Mouse (Mus musculus) right cerebral cortex, adult 18-20 months (tissue): ENCODE measurements at regions not wholly inside any gene's neighbourhood (a gene's known extent, or its start where the extent isn't known, plus 50 kb on each side); places are given as distances from the start of the nearest gene placed in this dataset.
A peak's percentile ranks its signal among the peaks of the same experiment; 100 is the strongest.

Experiments
- DNase-seq: peaks from one replicate; pipeline ENCODE4 v3.0.0; 2022; ENCODE audit warnings: mixed read lengths

- DNase-seq, result no peak
Measured at GRCm38 (mm10) chr11:109039060-109039791, 104.9 kb downstream of the E030025P04Rik start.

DNA sequence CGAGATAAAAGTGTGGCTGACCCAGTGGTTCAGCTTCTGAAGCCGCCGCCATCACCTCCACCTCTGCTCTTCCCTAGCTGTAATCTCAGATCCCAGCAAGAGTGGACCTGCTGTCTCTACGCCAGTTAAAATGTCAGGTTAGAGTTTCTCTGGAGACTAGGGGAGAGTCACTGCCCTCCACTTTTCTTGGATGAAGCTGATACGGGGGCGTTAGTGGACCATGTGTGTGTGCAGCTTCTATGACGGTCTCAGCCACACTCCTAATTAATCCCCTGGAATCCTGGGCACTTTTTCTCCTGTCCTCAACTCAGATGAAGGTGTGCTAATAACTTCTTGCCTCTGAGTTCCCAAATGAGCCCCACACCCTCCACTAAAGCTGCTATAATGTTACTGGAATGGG is 106.0 kb downstream of the E030025P04Rik start:
- DNase-seq, result no peak

DNA sequence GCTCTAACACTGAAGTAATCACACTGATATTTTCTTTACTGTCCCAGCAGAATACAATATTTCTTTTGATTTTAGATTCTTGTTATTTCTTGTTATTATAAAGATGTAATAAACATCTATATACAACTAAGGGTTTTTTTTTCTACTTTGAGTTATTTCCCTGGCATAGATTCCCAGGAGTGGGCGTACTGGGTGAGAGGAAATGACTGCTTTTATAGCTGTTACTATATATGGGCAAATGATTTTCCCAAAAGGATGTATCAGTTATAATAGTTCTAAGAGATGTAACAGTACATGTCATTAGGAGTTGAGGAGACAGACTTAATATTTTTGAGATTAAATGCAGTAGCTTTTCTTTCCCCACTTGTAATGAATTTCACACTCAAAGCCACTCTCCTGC is 109.6 kb downstream of the E030025P04Rik start:
- peak; percentile 12 for DNase-seq

GRCm38 (mm10) chr11:109034072-109034471 is 110.1 kb downstream of the E030025P04Rik start:
- DNase-seq, result no peak

DNA sequence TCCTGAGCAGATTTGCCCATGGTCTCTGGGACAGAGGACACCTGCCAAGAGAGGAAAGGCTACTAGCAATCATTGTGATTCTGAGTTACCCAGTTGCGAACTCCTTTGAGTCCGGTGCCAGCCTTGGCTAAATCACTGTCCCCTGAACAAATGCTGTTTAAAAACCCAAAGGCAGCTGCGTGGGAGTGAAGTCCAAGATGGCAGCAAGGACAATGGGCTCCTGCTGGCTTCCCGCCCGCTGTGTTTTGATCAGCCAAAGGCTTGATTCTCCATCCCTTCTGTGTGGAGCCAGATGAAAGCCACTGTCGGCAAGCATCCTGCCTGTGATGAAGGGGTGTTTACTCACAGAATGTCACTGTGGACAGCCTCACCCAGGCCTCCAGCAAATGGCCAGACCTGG is 111.4 kb downstream of the E030025P04Rik start:
- DNase-seq, result peak; percentile 44

DNA sequence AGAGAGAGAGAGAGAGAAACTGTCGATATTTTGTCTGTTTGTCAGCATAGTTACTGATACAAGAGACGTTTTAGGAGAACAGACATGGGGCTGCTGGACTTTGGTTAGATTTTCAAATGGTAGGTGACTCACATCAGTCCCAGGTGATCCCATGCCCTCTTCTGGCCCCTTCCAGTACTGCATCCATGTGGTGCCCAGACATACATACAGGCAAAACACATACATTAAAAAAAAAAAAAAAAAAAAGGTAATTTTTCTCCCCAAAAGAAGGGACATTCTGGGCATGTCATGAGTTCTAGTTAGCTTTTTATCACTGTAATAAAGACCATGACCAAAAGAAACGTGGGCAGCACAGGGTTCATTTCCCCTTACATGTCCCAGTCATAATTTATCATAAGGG is 110.3 kb downstream of the Axin2 start:
- DNase-seq, result peak; percentile 37

DNA sequence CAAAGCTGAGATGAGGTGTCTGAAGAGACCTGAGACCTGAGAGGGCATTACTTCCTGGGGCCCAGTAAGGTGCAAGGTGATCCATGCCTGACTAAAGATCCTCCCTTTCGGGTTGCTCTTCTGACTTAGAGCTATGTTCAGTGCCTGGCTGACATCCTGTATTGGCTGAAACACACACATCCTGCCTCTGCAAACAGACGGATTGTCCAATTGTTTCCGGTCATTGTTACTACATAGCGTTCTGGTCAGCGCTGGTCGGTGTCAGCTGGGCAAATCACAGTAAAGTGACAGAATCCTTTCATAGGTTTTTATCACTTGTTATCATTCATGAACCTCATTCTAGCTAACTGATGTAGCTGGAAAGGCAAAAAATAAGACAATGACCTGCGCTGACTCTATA is 109.7 kb downstream of the Axin2 start:
- DNase-seq, result no peak

- no peak for DNase-seq
Measured at GRCm38 (mm10) chr11:109014806-109015205, 94.7 kb downstream of the Axin2 start.

GRCm38 (mm10) chr11:109011161-109011560 is 91.0 kb downstream of the Axin2 start:
- no peak for DNase-seq

DNA sequence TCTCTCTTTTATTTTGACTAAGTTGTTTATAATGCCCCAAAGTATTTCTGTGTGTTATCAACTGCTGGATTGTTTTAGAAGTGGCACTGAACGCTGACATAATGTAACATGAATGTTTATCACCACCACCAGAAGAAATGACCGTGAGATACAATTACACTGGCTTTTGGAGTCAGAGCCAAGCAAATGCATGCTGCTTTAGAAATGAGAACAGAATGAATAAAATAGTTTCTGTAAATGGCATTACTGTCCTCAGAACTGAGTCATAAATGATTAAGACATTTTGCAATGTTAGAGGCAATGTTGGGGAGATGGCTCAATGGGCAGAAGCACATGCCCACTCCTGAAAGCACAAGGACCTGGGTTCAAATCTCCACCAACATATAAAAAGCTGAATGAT is 88.7 kb downstream of the Axin2 start:
- no peak for DNase-seq

DNA sequence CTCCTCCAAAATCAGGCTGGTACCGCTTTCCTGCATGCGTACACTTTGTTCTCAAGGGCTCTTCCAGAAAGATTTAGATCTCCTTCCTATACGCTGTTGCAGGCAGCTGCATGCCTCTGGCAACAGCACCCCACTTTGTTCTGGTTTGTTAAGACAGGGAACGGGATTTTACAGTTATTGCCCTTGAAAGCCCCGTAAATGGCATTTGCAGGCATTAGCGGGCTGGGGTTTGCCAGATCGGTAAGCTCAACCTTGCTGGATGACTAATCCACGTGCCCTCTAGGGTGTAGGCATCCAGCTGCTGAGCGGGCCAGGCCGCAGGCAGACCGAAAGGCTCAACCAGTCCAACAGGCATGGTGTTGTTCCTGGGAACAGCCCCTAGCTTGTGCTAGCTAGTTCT is 85.5 kb downstream of the Axin2 start:
- DNase-seq, result no peak
